Mouse (Mus musculus): ENCODE data around the gene Prr13. TPM values are rescaled to one million over a fixed set of nuclear protein-coding genes. Genes with fewer than 3 reads are reported as not detected.
A peak's percentile ranks its signal among the peaks of the same experiment; 100 is the strongest.

Gene Prr13
- polyA plus RNA-seq (2015; fragmentation: Nextera tagmentation; extraction: Ambion mirVana) = 88.9 and 90.9 TPM in 2 replicates

- H3K9me3 ChIP-seq (replicated peaks) = no peaks in the 10 kb centered on the region
- H3K9ac ChIP-seq = peak within 1 kb of the TSS; percentile 47
- H3K4me3 ChIP-seq = peak within 1 kb of the TSS; percentile 47
- peak within 1 kb of the TSS; percentile 62 for H3K4me2 ChIP-seq
- H3K36me3 ChIP-seq (ENCODE audit: poor library complexity, severe bottlenecking) = peaks cover 6% of the 10 kb centered on the region; the same call in 1 of the 2 replicates
- WGBS = under 1% methylated on average over 19 of the region's 19 CpGs
- H3K27me3 ChIP-seq = no peaks in the 10 kb centered on the region
- peak; percentile 91 for ATAC-seq
- H3K4me1 ChIP-seq = peaks cover 19% of the 10 kb centered on the region
- H3K27ac ChIP-seq = no peak within 1 kb of the TSS
Observed at GRCm38 (mm10) chr15:102458904-102459317, at the start of gene Prr13. Prr13 (plus strand) TSS chr15:102459028.

GRCm38 (mm10) chr15:102409286-102409685, 49.5 kb upstream of the Prr13 start:
- H3K9ac ChIP-seq = peak overlapping the region; percentile 8; the same call in 1 of the 2 replicates
- peak overlapping the region; percentile 7; the same call in 1 of the 2 replicates for H3K4me3 ChIP-seq
- ATAC-seq = no peak
- H3K9me3 ChIP-seq (replicated peaks) = no peaks in the 10 kb centered on the region
- H3K4me1 ChIP-seq = peaks cover 48% of the 10 kb centered on the region
- WGBS = 95% methylated on average over 3 of the region's 3 CpGs
- H3K27me3 ChIP-seq = no peaks in the 10 kb centered on the region
- H3K4me2 ChIP-seq = peak overlapping the region; percentile 39
- H3K36me3 ChIP-seq (ENCODE audit: poor library complexity, severe bottlenecking) = peaks cover 65% of the 10 kb centered on the region
- no peak overlapping the region for H3K27ac ChIP-seq

- H3K9me3 ChIP-seq (replicated peaks) = no peaks in the 10 kb centered on the region
- peaks cover 75% of the 10 kb centered on the region for H3K36me3 ChIP-seq (ENCODE audit: poor library complexity, severe bottlenecking)
- H3K4me3 ChIP-seq = 0 out of 2 replicates have a peak overlapping the region, but pooled peaks have one; percentile 10
- no peak overlapping the region for H3K27ac ChIP-seq
- H3K4me1 ChIP-seq = peaks cover 48% of the 10 kb centered on the region
- peak overlapping the region; percentile 40; the same call in 1 of the 2 replicates for H3K4me2 ChIP-seq
- H3K27me3 ChIP-seq = no peaks in the 10 kb centered on the region
- H3K9ac ChIP-seq = no peak overlapping the region
- ATAC-seq = no peak
- 88% methylated on average over 1 of the region's 1 CpGs for WGBS
Observed at GRCm38 (mm10) chr15:102411077-102411476, 47.8 kb upstream of the Prr13 start.

GRCm38 (mm10) chr15:102413687-102414086, 45.1 kb upstream of the Prr13 start:
- H3K27me3 ChIP-seq = no peaks in the 10 kb centered on the region
- no peak overlapping the region for H3K4me3 ChIP-seq
- peaks cover 28% of the 10 kb centered on the region for H3K4me1 ChIP-seq
- H3K36me3 ChIP-seq (ENCODE audit: poor library complexity, severe bottlenecking) = peaks cover 67% of the 10 kb centered on the region
- no peak for ATAC-seq
- H3K4me2 ChIP-seq = no peak overlapping the region
- no peak overlapping the region for H3K27ac ChIP-seq
- H3K9ac ChIP-seq = no peak overlapping the region
- H3K9me3 ChIP-seq (replicated peaks) = no peaks in the 10 kb centered on the region

DNA sequence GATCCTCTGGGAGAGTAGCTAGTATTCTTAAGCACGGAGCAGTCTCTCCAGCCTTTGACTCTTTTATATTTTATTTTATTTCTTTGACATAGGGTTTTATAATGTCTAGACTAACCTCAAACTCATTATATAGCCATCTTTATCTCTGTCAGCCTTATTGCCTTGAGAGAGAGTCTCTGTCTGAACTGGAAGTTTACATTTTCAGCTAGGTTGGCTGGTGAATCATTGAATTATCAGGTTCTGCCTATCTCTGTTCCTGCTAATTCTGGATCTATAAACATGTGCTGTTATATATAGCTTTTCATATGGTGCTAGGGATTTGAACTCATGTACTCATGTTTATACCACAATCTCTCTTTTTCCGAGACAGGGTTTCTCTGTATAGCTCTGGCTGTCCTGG, 41.3 kb upstream of the Prr13 start:
- Histone ChIP-seq H3K27me3 (no peaks in the 10 kb centered on the region), H3K4me1 (no peaks in the 10 kb centered on the region), H3K9me3 (replicated peaks) (no peaks in the 10 kb centered on the region), H3K4me3 (no peak overlapping the region), H3K4me2 (no peak overlapping the region), H3K36me3 (ENCODE audit: poor library complexity, severe bottlenecking) (peaks cover 41% of the 10 kb centered on the region), H3K27ac (no peak overlapping the region), H3K9ac (no peak overlapping the region)
- ATAC-seq = no peak
- 93% methylated on average over 2 of the region's 2 CpGs for WGBS

DNA sequence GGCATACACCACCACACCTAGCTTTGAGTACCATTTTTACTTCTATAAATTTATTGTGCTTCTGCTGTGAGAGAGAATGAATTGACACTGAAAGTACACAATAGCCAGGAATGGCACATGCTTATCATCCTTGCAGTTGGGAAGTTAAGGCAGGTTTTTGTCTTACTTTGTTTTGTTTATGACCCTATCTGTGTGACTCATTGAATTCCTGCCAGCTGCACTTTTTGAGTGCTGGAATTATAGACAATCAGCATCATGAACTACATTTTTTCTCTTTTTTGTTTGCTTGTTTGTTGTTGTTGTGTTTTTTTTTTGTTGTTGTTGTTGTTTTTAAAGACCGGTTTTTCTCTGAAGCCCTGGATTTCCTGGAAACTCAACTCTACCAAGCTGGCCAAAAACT, 37.8 kb upstream of the Prr13 start:
- H3K27me3 ChIP-seq = no peaks in the 10 kb centered on the region

GRCm38 (mm10) chr15:102421437-102421836, 37.4 kb upstream of the Prr13 start:
- Histone ChIP-seq H3K27ac (no peak overlapping the region), H3K4me1 (no peaks in the 10 kb centered on the region), H3K27me3 (no peaks in the 10 kb centered on the region), H3K9me3 (replicated peaks) (no peaks in the 10 kb centered on the region), H3K9ac (no peak overlapping the region), H3K36me3 (ENCODE audit: poor library complexity, severe bottlenecking) (peaks cover 39% of the 10 kb centered on the region), H3K4me2 (no peak overlapping the region), H3K4me3 (no peak overlapping the region)
- 57% methylated on average over 3 of the region's 3 CpGs for WGBS
- ATAC-seq = no peak

More for the DNA sequence above, 37.8 kb upstream of the Prr13 start:
- H3K4me1 ChIP-seq = no peaks in the 10 kb centered on the region
- no peak overlapping the region for H3K4me3 ChIP-seq
- no peak overlapping the region for H3K9ac ChIP-seq
- no peak overlapping the region for H3K27ac ChIP-seq
- no peaks in the 10 kb centered on the region for H3K9me3 ChIP-seq (replicated peaks)
- no peak overlapping the region for H3K4me2 ChIP-seq
- peaks cover 34% of the 10 kb centered on the region for H3K36me3 ChIP-seq (ENCODE audit: poor library complexity, severe bottlenecking)
- 65% methylated on average over 1 of the region's 1 CpGs for WGBS
- ATAC-seq = no peak

GRCm38 (mm10) chr15:102423602-102424240, 35.1 kb upstream of the Prr13 start:
- no peak overlapping the region for H3K4me3 ChIP-seq
- no peak overlapping the region for H3K9ac ChIP-seq
- ATAC-seq = no peak
- WGBS = 94% methylated on average over 2 of the region's 2 CpGs
- no peaks in the 10 kb centered on the region for H3K4me1 ChIP-seq
- H3K27ac ChIP-seq = no peak overlapping the region
- H3K4me2 ChIP-seq = no peak overlapping the region
- H3K9me3 ChIP-seq (replicated peaks) = no peaks in the 10 kb centered on the region
- H3K27me3 ChIP-seq = no peaks in the 10 kb centered on the region
- peaks cover 55% of the 10 kb centered on the region for H3K36me3 ChIP-seq (ENCODE audit: poor library complexity, severe bottlenecking)

GRCm38 (mm10) chr15:102424657-102425056, 34.2 kb upstream of the Prr13 start:
- Histone ChIP-seq H3K4me1 (no peaks in the 10 kb centered on the region), H3K36me3 (ENCODE audit: poor library complexity, severe bottlenecking) (peaks cover 56% of the 10 kb centered on the region), H3K9ac (no peak overlapping the region), H3K27me3 (no peaks in the 10 kb centered on the region), H3K4me2 (no peak overlapping the region), H3K27ac (no peak overlapping the region), H3K4me3 (no peak overlapping the region), H3K9me3 (replicated peaks) (no peaks in the 10 kb centered on the region)
- 91% methylated on average over 2 of the region's 2 CpGs for WGBS
- no peak for ATAC-seq

DNA sequence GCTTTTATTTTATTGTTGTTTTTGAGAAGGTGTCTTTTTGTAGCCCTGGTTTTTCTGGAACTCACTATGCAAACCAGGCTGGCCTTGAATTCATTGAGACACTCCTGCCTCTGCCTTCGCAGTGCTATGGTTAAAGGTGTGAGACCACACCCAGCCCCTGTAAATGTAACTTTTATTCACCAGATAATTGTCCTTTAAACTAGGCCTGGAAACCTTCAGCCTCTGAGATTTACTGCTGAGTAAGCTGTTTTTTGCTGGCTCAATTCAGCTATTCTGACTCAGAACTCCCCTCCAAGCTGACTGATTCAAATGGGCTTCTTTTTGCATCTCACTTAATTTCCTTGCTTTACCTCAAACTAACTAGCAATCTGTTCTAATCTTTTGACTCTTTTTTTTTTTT, 31.9 kb upstream of the Prr13 start:
- H3K9me3 ChIP-seq (replicated peaks) = no peaks in the 10 kb centered on the region
- H3K27me3 ChIP-seq = no peaks in the 10 kb centered on the region
- 100% methylated on average over 1 of the region's 1 CpGs for WGBS
- no peak overlapping the region for H3K9ac ChIP-seq
- peaks cover 75% of the 10 kb centered on the region for H3K36me3 ChIP-seq (ENCODE audit: poor library complexity, severe bottlenecking)
- H3K4me3 ChIP-seq = no peak overlapping the region
- no peak overlapping the region for H3K27ac ChIP-seq
- ATAC-seq = no peak
- H3K4me1 ChIP-seq = no peaks in the 10 kb centered on the region
- H3K4me2 ChIP-seq = no peak overlapping the region

GRCm38 (mm10) chr15:102432046-102432445, 26.8 kb upstream of the Prr13 start:
- H3K9ac ChIP-seq = no peak overlapping the region
- H3K9me3 ChIP-seq (replicated peaks) = no peaks in the 10 kb centered on the region
- H3K27ac ChIP-seq = no peak overlapping the region
- H3K4me3 ChIP-seq = no peak overlapping the region
- no peaks in the 10 kb centered on the region for H3K4me1 ChIP-seq
- WGBS = 87% methylated on average over 1 of the region's 1 CpGs
- H3K36me3 ChIP-seq (ENCODE audit: poor library complexity, severe bottlenecking) = peaks cover 81% of the 10 kb centered on the region
- no peak overlapping the region for H3K4me2 ChIP-seq
- ATAC-seq = no peak
- no peaks in the 10 kb centered on the region for H3K27me3 ChIP-seq

DNA sequence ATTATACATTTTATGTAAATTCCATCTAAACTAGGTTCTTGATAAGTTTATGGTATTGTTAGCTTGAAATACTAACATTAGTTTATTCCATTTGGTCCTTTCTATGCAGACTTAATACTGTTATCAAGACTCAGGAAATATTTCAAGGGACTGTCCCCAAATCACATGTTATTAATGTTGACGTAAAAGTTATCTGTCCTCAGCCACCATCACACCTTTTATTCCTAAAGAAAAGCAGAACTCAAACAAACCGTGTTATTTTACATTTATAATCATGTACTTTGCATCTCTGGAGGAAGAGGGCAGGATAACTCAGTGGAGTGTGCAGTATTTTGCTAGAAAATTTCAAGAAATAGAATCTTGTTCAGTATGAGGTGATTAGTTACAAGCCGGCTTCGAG, 25.7 kb upstream of the Prr13 start:
- H3K4me1 ChIP-seq = no peaks in the 10 kb centered on the region
- H3K9me3 ChIP-seq (replicated peaks) = no peaks in the 10 kb centered on the region
- peaks cover 76% of the 10 kb centered on the region for H3K36me3 ChIP-seq (ENCODE audit: poor library complexity, severe bottlenecking)
- no peak overlapping the region for H3K4me3 ChIP-seq
- H3K27me3 ChIP-seq = no peaks in the 10 kb centered on the region
- H3K4me2 ChIP-seq = no peak overlapping the region
- no peak overlapping the region for H3K27ac ChIP-seq
- 94% methylated on average over 4 of the region's 4 CpGs for WGBS
- ATAC-seq = no peak
- H3K9ac ChIP-seq = no peak overlapping the region

DNA sequence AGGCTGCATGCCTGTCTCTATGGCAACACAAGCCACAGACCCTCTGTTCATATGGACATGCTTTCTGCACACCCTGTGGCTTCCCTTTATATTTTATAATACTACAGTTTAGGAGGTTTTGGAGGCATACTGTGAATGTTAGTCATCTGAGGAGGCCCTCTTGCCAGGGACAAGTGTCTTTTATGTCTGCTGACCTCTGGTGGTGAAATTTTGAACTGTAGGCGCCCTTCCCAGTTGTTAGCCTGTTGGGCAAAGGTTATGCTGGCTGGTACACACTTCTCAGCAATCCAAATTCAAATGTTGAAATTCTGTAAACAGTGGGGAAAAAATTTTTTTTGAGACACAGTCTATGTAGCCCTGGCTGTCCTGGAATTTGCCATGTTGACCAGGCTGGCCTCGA, 16.3 kb upstream of the Prr13 start:
- ATAC-seq = peak; percentile 57; the same call in 1 of the 2 replicates
- H3K9me3 ChIP-seq (replicated peaks) = no peaks in the 10 kb centered on the region

More for the DNA sequence above, 16.3 kb upstream of the Prr13 start:
- WGBS = 48% methylated on average over 2 of the region's 2 CpGs
- no peak overlapping the region for H3K4me3 ChIP-seq
- no peak overlapping the region for H3K4me2 ChIP-seq
- H3K36me3 ChIP-seq (ENCODE audit: poor library complexity, severe bottlenecking) = 0 out of 2 replicates have a peak, but pooled peaks cover 7% of the 10 kb centered on the region
- H3K9ac ChIP-seq = no peak overlapping the region
- H3K27ac ChIP-seq = no peak overlapping the region
- H3K4me1 ChIP-seq = no peaks in the 10 kb centered on the region
- no peaks in the 10 kb centered on the region for H3K27me3 ChIP-seq

Data from forebrain, embryonic 13.5 days (tissue).